Mouse (Mus musculus) kidney, postnatal 4 days (tissue): ENCODE results near the gene Src.
A peak's percentile ranks its signal among the peaks of the same experiment; 100 is the strongest.

Source experiments
- DNase-seq, 2 experiments: peaks; one replicate each; pipeline ENCODE4 v3.0.0; 2021; ENCODE audit warnings: mixed read lengths in 2 of 2

Src gene

DNA sequence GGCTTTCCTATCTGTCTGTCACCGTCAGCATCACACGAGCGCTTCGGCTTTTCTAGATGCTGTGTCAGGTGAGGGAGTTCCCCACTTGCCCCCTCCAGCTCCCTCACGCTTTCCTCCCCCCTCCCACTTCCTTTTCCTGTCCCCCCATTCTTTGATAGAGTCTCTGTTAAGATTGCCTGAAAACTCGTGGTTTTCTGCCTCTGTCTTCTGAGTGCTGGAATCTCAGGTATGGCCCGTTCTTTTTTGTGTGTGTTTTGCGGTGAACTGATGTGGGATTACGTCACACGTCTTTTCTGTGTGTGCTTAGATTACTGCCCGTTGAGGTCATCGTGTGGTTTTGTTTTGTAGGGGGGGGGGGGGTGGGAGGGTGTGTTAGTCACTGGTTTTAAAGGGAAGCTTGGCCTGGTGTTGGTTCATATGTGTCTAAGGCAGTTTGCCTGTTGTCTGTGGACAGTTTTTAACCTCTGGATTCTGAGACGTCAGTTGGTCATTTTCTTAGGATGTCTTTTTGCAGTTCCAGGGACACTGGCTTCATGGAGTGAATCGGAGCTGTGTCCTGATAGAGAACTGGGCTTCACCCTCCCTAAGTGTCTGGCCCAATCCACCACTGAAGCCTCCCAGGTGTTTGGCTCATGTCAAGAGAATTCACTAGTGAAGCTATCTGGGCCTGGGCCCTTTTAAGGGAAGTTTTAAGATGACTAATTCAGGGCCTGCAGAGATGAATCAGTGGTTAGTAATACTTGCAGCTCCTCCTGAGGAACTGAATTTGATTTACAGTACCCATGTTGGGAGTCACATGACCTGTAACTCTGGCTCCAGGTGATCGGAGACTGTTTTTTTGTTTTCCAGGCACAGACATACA, 29.3 kb downstream of the Src start:
- DNase-seq: no peak

DNA sequence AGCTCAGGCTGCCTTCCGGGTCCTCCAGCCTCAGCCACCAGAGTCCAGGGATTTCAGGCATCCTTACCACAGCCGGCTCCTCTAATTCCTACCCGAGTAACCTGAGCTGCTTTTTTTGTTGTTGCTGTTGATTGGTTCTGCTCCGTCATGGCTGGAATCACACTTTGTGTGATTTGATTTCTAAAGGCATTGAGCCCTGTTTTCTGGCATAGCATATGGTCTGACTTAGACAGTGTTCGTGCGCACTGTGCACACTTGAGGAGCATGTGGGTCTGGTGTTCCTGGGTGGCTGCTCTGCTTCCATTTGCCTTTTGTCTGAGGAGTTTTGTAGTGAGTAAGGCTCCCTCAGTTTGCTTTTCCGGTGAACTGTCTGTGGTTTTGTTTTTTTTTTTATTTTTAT, 30.1 kb downstream of the Src start:
- no peak for DNase-seq

DNA sequence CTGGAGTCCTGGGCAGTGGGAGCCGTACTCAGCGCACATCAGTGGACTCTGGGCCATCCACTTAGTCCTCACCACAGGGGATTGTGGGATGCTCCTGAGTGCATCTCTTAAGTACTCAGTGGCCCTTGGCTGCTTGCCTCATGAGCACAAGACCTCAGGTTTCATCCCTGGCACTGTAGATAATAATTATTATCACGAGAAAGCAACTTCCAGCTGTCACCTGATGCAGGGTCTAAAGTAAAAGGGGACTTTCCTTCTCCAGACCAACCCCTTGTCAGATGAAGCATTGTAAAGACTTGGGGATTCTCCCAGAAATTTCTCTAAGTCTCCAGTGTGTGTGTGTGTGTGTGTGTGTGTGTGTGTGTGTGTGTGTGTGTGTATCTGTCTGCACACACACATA, 32.7 kb downstream of the Src start:
- DNase-seq: no peak

DNA sequence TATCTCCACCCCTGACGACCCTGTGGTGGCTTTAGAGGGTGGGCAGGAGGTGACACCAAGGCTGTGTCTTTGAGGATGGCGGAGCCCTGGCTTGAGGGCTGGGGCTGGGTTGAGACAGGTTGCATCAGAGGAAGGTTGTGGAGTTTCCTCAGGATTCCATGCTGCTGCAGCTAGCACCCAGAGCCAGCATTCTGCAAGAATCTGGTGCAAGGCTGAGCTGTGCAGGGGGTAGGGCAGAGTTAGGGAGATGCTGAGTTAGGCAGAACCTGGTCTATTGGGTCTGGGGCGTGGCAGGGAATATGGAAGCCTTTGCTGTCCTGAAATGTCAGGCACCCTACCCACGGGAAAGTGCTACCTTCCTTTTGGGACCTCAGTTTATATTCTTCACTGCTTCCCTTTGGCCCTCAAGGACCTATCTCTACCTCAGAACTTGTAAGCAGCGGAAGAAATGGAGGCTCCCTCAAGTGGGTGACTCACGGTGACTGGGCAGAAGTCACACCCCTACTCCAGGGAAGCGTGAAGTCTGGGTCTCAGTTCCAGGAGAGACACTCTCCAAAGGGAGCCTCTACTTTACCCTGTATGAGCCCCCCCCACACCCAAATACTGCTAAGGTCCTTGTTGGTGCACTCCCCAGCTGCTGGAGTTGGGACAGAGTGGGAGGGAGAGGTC, 33.3 kb downstream of the Src start:
- no peak for DNase-seq

DNA sequence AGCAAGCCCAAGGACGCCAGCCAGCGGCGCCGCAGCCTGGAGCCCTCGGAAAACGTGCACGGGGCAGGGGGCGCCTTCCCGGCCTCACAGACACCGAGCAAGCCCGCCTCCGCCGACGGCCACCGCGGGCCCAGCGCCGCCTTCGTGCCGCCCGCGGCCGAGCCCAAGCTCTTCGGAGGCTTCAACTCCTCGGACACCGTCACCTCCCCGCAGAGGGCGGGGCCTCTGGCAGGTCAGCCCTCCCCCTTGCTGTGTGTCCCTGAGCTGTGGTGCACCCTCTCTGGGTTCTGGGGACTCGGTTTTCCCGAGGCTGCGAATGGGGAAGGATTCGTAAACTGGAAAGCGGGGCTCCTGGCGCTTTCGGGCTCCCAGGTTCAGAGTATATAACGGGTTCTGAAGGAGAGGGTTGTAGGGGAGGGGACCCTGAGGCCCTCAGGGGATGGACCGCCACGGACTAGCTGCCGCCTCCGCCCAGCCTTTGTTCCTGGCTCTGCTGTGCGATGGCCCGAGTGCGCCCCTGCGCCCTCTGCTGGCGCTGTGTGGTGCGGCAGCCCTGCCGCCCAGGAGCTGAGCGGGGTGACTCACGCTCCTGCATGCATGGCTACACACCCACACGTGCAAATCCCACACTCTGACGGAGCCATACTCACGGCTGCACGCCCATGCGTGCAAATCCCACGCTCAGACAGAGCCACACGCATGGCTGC, 39.0 kb downstream of the Src start:
- peak; percentile 93 to 95 for DNase-seq

DNA sequence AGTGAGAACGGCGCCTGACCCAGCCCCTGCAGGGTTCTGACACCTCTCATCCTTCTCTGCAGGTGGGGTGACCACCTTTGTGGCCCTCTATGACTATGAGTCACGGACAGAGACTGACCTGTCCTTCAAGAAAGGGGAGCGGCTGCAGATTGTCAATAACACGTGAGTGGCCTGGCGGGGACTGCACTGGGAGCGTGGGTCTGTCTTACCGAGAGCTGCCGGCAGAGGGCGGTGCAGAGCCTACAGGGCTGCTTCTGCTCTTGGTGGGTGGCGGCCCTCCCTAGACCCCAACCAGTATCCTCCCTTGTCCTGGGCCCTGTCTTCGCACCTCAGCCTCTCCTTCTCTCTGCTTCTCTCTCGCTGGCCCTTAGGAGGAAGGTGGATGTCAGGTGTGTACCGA, 40.2 kb downstream of the Src start:
- peak; percentile 89 to 91 for DNase-seq

DNA sequence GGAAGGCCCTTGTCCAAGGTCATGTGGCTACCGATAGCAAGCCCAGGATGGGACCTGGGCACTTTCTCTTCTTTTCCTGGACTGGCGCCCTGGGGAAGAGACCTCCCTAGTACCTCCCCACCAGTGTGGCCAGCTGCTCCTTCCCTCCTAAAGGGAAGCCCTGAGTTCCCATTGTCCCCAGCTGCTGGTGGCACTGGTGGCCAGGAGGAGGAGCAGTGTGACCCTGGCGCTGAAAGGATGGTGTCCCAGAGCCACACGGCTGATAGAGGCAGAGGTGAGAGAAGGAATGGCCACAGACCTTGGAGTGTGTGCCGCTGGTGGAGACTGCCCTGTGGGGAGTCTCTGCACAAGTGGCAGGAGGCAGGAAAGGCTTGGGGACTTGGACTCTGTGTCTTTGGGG, 41.5 kb downstream of the Src start:
- no peak for DNase-seq

DNA sequence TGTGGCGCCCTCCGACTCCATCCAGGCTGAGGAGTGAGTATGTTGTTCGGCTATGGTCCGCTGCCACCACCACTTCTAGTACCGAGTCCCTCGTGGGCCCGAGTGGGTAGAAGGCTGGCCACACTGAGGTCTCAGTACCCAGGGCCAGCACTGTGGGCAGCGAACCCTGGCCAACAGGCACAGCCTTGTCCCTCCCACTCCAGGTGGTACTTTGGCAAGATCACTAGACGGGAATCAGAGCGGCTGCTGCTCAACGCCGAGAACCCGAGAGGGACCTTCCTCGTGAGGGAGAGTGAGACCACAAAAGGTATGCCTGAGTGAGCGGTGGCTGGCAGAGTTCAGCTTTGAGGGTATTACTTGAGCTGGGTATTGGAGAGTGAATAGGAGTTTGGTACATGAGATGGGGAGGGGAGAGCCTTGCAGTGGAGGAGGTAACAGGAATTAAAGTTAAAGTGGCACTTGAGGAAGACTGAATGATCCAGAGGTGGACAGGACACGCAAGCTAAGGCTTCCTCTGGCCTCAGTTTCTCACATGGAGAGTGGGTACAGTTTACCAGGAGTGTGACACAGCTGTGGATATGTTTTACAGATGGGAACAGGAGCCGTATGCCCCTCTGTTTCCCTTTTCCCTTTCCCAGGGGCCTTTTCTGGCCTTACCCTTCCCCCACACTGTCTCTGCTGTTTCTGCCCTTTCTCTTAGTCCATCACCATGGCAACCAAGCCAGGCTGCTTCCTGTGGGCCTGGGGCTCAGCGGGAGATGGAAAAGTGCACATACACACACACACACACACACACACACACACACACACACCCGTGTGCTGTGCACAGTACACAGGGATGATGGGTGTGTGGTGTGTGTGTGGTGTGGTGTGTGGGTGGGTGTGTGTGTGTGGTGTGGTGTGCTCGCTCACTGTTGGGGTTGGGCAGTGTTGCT, 44.8 kb downstream of the Src start:
- DNase-seq: peak; percentile 40 to 59

DNA sequence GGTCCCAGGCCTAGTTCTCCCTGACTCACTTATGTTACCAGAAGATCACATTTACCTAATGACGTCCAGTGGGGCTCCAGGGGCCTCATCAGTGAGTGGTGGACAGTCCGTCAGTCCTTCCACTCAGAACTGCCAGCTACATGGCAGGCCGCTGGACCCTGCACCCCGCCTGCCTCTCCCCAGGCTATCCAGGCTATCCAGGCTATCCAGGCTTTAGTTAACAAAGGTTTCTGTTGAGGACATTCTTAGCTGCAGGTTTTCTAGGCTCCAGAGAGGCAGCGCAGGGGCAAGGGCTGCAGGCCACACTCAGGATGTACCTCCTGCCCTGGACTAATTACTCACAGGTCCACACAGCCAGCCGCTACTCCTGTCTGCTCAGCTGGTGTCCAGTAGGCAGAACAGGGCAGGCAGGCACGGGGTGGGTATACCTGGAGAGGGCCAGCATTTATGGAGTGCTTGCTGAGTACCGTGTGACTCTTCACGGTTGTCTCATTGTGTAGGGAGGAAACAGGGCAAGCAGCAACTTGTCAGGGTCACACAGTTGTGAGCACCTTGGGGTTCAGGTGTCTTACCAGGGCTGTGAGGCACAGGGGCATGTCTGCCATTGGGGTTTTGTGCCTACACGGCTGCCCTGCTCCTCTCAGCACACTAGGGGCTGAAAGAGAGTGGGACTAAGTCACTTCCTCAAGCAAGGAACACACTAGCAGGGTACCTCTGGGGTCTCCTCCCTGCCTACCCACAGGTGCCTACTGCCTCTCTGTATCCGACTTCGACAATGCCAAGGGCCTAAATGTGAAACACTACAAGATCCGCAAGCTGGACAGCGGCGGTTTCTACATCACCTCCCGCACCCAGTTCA, 45.9 kb downstream of the Src start:
- peak in 1 of 2 experiments; percentile 31 for DNase-seq

DNA sequence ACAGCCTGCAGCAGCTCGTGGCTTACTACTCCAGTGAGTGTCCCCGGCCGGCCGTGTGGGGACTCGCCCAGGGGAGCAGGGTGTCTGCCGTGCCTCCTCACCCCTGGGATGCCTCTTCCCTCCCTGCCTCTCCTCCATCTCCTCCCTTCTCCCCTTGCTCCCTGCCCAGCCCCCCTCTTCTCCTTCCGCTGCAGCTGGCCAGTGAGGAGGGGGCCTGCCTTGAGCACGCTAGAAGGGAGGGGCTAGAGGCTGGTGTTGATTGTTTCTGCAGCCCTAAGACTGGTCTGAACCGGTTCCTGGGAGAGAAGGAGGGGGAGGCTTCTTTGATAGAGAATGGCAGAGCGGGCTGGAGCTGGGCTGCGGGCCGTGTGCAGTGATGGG, 46.5 kb downstream of the Src start:
- peak; percentile 80 to 87 for DNase-seq

DNA sequence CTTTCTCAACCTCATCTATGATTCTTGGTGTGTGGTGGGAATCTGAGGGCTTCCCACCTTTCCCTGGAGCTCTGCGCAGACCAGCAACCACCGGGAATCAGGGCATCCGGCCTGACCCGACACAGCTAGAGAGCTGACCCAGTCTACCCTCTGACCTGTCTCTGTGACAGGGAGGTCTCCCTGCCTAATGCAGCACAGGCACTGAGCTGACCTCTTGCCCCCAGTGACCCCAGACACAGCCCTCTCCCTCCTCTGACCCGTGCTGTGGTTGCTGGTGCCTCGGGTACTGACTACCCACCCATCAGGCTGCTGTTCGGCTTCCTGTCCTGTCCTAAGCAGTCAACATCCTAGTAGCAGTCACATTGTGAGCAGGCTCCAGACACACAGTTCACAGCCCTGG, 48.6 kb downstream of the Src start:
- no peak for DNase-seq

DNA sequence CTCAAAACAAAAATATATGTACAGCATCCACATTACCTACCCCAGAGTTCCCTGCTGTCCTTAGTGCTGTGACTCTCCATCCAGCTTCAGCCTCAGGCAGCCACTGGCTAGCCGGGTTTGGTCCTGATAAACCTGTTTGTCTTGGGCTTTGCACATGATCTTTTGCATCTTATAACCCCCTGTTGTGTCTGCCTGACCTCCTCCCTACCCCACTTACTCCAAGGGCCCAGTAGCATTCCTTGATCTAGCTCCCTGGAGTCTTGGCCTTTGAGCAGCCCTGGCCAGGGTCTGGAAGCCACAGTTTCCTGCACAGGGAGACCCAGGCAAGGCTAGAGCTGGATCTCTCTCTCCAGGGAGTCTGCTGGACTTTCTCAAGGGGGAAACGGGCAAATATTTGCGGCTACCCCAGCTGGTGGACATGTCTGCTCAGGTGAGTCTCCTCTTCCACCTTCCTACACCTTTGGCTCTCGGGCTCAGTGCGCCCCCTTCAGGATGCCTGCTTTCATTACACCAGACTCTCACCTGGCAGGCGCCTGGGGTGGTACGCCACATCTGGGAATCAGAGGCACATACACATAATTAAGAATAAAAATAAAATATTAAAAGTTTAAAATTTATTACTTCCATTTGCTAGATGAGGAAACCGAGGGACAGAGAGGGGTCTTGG, 50.0 kb downstream of the Src start:
- peak; percentile 56 to 68 for DNase-seq

DNA sequence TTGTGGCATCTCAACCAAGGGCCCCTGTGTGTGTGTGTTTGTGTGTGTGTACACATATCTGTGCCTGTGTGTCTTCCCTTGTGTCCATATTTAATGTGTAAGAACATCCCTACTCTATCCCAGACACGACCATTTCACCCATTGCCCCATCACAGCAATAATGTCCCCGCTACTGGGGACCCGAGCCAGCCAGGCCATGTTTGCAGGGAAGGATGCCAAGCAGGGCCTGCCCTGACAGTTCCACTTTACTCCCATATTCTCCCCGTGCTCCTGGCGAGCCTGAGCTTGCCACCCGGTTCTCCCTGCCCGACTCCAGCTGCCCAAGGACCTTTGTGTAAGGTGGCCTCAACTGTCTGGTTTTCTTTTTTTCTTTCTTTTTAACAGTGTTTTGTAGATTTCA, 53.0 kb downstream of the Src start:
- no peak for DNase-seq

DNA sequence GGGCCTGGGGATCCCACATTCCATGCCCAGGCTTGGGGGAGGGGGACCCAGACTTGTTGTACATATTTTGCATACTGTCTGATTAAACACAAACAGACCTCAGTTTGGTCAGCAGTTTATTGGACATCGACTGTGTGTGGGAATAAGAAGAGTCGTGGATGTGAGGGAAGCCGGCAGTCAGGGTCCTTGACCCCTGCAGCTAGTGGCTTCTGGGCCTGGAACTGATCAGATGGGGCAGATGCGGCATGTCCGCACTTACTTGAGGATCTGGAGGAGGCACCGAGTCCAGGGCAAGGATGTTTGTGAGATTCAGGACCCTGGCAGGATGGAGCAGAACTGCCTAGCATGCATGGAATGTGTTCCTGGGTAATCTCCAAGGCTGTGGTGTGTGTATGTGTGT, 53.5 kb downstream of the Src start:
- DNase-seq: no peak

DNA sequence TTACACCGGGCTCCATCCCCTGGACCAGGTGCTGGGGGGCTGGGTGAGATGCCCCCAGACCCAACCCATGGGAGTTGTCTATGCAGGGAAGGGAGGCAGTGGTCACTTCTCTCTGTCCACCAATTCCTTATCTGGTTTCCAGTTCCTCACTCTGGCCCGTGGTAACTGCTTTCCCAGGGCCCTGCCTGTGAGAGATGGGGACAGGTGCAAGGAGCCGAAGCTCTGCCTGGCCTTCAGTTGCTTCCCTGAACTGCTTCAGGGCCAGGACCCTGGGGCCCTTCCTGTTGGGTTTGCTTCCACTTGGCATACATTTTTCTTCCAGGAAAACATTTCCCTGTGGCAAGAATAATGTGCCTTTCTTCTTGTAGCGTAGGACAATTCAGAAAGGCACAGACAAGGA, 54.2 kb downstream of the Src start:
- no peak for DNase-seq

DNA sequence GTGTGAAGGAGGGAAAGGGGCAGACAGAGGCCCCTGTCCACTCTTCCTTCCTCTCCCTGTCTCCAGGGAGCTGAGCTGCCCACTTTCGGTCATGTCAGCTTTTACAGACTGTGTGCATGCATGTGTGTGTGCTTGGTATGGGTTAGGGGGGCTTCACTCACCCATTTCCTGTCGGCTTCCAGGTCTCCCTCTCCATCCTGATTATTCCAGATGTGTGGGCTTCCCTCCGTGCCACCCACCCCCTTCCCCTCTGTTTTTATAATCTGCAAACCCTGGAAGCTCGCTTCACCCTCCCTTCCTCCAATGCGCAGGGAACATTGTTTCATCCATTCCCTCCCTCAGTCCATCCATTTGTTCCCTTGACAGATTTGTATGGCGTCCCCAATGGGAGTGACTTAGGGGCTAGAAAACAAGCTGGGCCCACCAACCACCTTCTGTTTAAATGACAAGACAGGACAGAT, 56.1 kb downstream of the Src start:
- DNase-seq: no peak

DNA sequence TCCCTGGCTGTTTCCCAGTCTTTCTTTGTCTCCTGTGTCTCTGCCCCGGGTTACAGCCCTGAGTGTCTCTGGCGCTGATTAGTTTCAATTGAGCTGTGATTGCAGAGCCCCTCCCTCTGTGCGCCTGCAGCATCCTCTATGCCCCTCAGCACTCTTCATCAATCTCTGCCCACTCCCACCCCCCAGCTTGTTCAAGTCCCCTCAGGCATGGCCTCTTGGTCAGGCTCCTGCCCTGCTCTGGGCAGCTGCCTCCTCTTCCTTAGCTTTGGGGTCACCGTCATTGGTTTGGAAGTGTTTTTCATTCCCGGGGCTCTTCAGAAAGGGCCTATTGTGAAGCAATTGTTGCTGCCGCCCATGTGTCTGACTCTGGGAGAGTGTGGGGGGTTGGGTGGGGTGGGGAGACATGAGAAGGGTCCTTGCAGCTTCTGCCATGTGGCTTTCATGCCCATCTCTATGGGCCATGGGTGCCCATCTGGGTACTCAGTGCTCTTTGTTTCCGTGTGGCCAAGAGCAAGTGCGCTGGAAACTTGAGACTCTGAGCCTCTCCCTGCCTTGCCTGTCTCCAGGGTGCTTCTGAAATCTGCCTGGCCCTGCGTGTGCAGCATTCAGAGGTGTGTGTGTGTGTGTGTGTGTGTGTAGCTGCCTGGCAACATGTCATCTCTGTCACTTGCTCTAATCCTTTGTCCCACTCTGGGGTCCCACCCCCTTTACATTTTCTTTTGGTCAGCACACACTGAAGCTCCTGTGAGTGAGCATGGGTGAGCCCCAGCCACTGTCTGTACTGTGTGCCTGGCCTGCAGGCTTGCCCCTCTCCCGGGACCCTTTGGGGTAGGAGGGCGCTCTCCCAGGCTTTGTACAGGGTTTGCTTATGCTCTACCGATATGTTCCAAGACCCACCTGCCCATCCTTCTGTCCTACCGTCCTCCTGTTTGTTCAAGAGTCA, 57.5 kb downstream of the Src start:
- no peak for DNase-seq

DNA sequence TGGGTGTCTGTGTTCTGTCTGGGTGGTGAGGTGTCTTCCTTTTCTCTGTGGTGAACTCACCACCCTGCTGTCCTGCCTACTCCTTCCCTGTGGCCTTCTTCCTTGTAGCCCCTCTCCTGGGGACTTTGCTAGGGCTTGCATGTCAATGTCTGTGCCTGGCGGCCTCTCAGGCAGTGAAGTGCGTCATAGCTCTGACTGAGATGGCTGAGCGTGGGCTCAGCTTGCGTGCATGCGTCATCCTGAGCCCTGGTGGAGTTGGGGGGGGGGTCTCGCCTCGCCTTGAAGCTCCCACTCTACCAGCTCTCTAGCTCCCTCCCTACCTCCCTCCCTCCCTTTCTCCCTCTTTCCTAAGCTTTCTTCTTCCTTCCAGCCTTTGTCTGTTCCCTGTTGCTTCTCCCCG, 60.4 kb downstream of the Src start:
- DNase-seq: no peak

DNA sequence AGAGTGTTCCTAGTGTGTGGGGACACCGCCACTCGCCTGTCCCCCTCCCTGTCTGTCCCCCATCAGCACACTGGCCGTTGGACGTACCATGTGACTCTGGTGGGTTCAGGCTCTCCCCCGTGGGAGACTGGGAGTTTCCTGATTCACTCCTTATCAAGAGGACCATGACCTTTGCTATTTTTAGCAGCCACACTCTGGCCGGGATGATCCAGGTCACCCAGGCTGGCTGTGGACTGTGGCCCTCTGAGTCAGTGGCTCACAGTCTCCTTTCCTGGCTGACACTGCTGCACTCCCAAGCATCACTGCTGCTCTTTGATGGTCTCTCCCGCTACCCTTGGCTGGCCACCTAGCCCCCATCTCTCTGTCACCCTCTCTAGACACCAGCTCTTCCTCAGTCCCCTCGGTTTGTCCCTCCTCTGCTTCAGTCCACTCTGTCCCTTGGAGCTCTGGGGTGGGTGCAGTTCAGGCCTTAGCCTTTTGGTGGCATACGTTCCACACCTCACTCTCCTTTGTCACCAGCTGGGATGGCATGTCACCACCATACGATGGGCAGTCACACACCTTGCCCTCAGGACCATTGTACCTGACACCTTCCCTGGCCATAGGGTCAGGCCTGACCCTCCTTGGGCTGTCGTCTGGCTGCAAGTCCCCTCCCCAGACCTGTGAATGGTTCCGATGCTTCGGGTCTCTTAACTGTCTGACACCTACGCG, 61.8 kb downstream of the Src start:
- peak; percentile 69 to 72 for DNase-seq
